Mouse (Mus musculus) G1E (cell line): Measurements from ENCODE around the gene Olfr1314. TPM values are rescaled to one million over a fixed set of nuclear protein-coding genes. Genes with fewer than 3 reads are reported as not detected.

Experiments used
- ATAC-seq: 2 replicates; pipeline ENCODE4 v1.8.0; 2016; ENCODE audit warnings: mild to moderate bottlenecking; ENCODE audit not compliant: insufficient number of reproducible peaks, poor library complexity, low FRiP score, severe bottlenecking; ENCODE audit errors: extremely low read depth
- DNase-seq: peaks from one replicate; pipeline ENCODE4 v3.0.0; 2012; ENCODE audit warnings: low spot score
- H3K27me3 ChIP-seq: 2 replicates; pipeline ENCODE4 v1.6.1; 2012; ENCODE audit warnings: mild to moderate bottlenecking, low read length, inconsistent platforms; ENCODE audit not compliant: insufficient read depth
- H3K36me3 ChIP-seq: replicated peaks from 2 replicates; pipeline ENCODE3; 2012; ENCODE audit warnings: mild to moderate bottlenecking, inconsistent platforms
- H3K4me1 ChIP-seq: 2 replicates; pipeline ENCODE4 v1.6.1; 2012; ENCODE audit warnings: low read depth, low read length, inconsistent platforms, mixed read lengths; ENCODE audit not compliant: insufficient read depth
- H3K4me3 ChIP-seq: 2 replicates; pipeline ENCODE4 v1.5.1; 2012; ENCODE audit warnings: low read depth, mild to moderate bottlenecking, inconsistent platforms, low read length, moderate library complexity, mixed read lengths
- H3K9me3 ChIP-seq: replicated peaks from 2 replicates; pipeline ENCODE4 v1.6.1; 2012; ENCODE audit warnings: inconsistent platforms
- CTCF ChIP-seq: IDR thresholded peaks from 2 replicates; pipeline ENCODE4 v1.5.1; 2012; ENCODE audit warnings: low read depth, low read length, inconsistent platforms, mixed read lengths
- GATA1 ChIP-seq: IDR thresholded peaks from 2 replicates; pipeline ENCODE4 v1.6.1; 2012; ENCODE audit warnings: borderline replicate concordance, low read length, inconsistent platforms, mixed read lengths
- GATA2 ChIP-seq: IDR thresholded peaks from 2 replicates; pipeline ENCODE4 v1.6.1; 2012; ENCODE audit warnings: low read depth, low read length, inconsistent platforms, borderline replicate concordance
- POLR2AphosphoS5 ChIP-seq: IDR thresholded peaks from 2 replicates; pipeline ENCODE4 v1.6.1; 2012; ENCODE audit warnings: low read depth, low read length, inconsistent platforms; ENCODE audit not compliant: insufficient replicate concordance
- TAL1 ChIP-seq: conservative IDR thresholded peaks from 2 replicates; pipeline ENCODE4 v1.6.1; 2012; ENCODE audit warnings: low read depth, low read length, inconsistent platforms, mixed read lengths
- polyA plus RNA-seq: library from polyadenylated mRNA; stranded (reverse); fragments of >175 nt; gene quantifications from 2 replicates; pipeline ENCODE4 v1.2.3, GENCODE M21; 2012
- total RNA-seq, 2 experiments: library from RNA; stranded (forward) in 1 of 2; stranded (reverse) in 1 of 2; fragments of 200-1000 nt in 1 of 2; fragments of >200 nt in 1 of 2; fragmentation: Nextera tagmentation in 1 of 2; gene quantifications; 2 replicates each; pipeline ENCODE4 v1.2.3; 2014 to 2017

The Olfr1314 gene
- not detected in 2 replicates for total RNA-seq (2014; fragmentation: Nextera tagmentation)
- 0.16 and 0.17 TPM in 2 replicates for total RNA-seq (2017)
- polyA plus RNA-seq: not detected in 2 replicates

GRCm38 (mm10) chr2:112096681-112097080 is at the start of gene Olfr1314:
Gene Olfr1314 (minus strand): TSS chr2:112096781.
- H3K4me3 ChIP-seq: no peak within 1 kb of the TSS
- no peak for DNase-seq
- H3K4me1 ChIP-seq: no peaks in the 10 kb centered on the region
- TF ChIP-seq GATA2: no peak
- no peak for TF ChIP-seq CTCF
- no peak for TF ChIP-seq GATA1
- TF ChIP-seq POLR2AphosphoS5: no peak
- TF ChIP-seq TAL1: no peak
- no peaks in the 10 kb centered on the region for H3K36me3 ChIP-seq
- no peak for ATAC-seq
- no peaks in the 10 kb centered on the region for H3K9me3 ChIP-seq
- H3K27me3 ChIP-seq: no peaks in the 10 kb centered on the region

DNA sequence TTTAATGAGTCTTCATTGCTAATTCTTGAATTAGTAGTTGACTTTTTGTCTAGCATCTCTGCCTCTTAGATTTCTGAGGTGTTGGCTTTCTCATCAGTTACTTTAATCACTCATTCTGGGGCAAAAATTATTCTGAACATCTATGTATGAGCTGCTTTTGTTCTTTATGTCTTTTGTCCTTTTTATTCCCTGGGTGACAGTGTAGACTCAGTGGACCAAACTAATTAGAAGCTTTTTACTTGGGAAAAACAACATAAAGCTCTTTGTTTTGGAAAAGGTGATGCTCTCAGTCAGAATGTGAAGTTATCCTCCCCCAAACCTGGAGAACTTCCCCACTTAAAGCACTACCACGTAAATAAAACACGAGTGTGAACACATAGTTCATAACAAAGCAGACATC is 43.4 kb upstream of the Olfr1314 start, which contains the start of gene Olfr1317:
Gene Olfr1317, plus strand, starts transcription at position 301 of the 400 bp plus-strand sequence.
- Histone ChIP-seq H3K4me3 (no peak within 1 kb of the TSS), H3K4me1 (no peaks in the 10 kb centered on the region), H3K36me3 (no peaks in the 10 kb centered on the region), H3K27me3 (no peaks in the 10 kb centered on the region), H3K9me3 (no peaks in the 10 kb centered on the region)
- ATAC-seq (no peak), DNase-seq (no peak)
- TF ChIP-seq GATA1 (no peak), POLR2AphosphoS5 (no peak), GATA2 (no peak), CTCF (no peak), TAL1 (no peak)

- DNase-seq: no peak
- TF ChIP-seq POLR2AphosphoS5 (no peak), TAL1 (no peak), CTCF (no peak), GATA2 (no peak), GATA1 (no peak)
- H3K36me3 ChIP-seq: no peaks in the 10 kb centered on the region
- no peak within 1 kb of the TSS for H3K4me3 ChIP-seq
- H3K4me1 ChIP-seq: no peaks in the 10 kb centered on the region
- no peaks in the 10 kb centered on the region for H3K27me3 ChIP-seq
- H3K9me3 ChIP-seq: no peaks in the 10 kb centered on the region
- no peak for ATAC-seq
Measured at GRCm38 (mm10) chr2:112134877-112135276, 38.3 kb upstream of the Olfr1314 start, which contains the start of gene Olfr1316. Gene Olfr1316 (minus strand): TSS chr2:112134977.

GRCm38 (mm10) chr2:112115340-112115739 is 18.8 kb upstream of the Olfr1314 start, which contains the start of gene Olfr1315-ps1:
Gene Olfr1315-ps1 (minus strand): TSS chr2:112115440.
- no peaks in the 10 kb centered on the region for H3K4me1 ChIP-seq
- TF ChIP-seq CTCF: no peak
- DNase-seq (no peak), ATAC-seq (no peak)
- no peaks in the 10 kb centered on the region for H3K9me3 ChIP-seq
- H3K36me3 ChIP-seq: no peaks in the 10 kb centered on the region
- no peak within 1 kb of the TSS for H3K4me3 ChIP-seq
- no peaks in the 10 kb centered on the region for H3K27me3 ChIP-seq

DNA sequence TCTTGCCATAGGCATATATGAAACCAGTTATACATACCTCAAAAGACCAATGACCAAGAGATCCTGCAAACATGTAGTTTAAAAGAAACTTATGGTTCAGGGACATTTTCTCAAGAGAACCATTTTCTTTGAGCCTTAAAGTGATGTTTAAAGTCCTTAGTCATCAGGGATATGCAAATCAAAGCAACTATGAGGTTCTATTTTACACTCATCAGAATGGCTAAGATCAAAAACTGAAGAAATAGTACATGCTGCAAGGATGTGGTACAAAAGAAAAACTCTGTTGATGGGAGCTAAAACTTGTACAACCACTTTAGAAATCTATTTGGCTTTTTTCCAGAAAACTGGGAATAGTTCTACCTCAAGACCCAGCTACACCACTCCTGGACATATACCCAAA is 18.8 kb downstream of the Olfr1314 start, which contains the start of gene Olfr1313:
Gene Olfr1313, minus strand, starts transcription at position 101 of the 400 bp plus-strand sequence.
- DNase-seq (no peak), ATAC-seq (no peak)
- no peaks in the 10 kb centered on the region for H3K9me3 ChIP-seq
- TF ChIP-seq GATA1 (no peak), CTCF (no peak), TAL1 (no peak), GATA2 (no peak), POLR2AphosphoS5 (no peak)
- H3K36me3 ChIP-seq: no peaks in the 10 kb centered on the region
- H3K4me1 ChIP-seq: no peaks in the 10 kb centered on the region
- no peaks in the 10 kb centered on the region for H3K27me3 ChIP-seq
- H3K4me3 ChIP-seq: no peak within 1 kb of the TSS

- H3K9me3 ChIP-seq: no peaks in the 10 kb centered on the region
- TF ChIP-seq TAL1 (no peak), GATA1 (no peak), POLR2AphosphoS5 (no peak), CTCF (no peak), GATA2 (no peak)
- no peak for DNase-seq
- H3K4me3 ChIP-seq: no peak within 1 kb of the TSS
- no peaks in the 10 kb centered on the region for H3K27me3 ChIP-seq
- no peak for ATAC-seq
- H3K36me3 ChIP-seq: no peaks in the 10 kb centered on the region
- H3K4me1 ChIP-seq: no peaks in the 10 kb centered on the region
Measured at GRCm38 (mm10) chr2:112050138-112050537, 46.4 kb downstream of the Olfr1314 start, which contains the start of gene Olfr1312. Gene Olfr1312 (minus strand): TSS chr2:112050238.

Other genes starting within 250 kb of the Olfr1314 start
- not detected in 2 replicates for gene Olfr1305, start 219.6 kb downstream of the Olfr1314 start, total RNA-seq (2014; fragmentation: Nextera tagmentation)
- gene Olfr1305, start 219.6 kb downstream of the Olfr1314 start, total RNA-seq (2017): 0.16 and 0.35 TPM in 2 replicates
- gene Olfr1305, start 219.6 kb downstream of the Olfr1314 start, polyA plus RNA-seq: not detected in 2 replicates
- not detected in 2 replicates for gene Olfr1306, start 180.5 kb downstream of the Olfr1314 start, total RNA-seq (2014; fragmentation: Nextera tagmentation)
- gene Olfr1306, start 180.5 kb downstream of the Olfr1314 start, total RNA-seq (2017): 0.11 TPM in 1 of 2 replicates, not detected in the other
- gene Olfr1306, start 180.5 kb downstream of the Olfr1314 start, polyA plus RNA-seq: not detected in 2 replicates
- not detected in 2 replicates for gene Olfr1307, start 147.3 kb downstream of the Olfr1314 start, total RNA-seq (2014; fragmentation: Nextera tagmentation)
- 0.06 and 0.11 TPM in 2 replicates for gene Olfr1307, start 147.3 kb downstream of the Olfr1314 start, total RNA-seq (2017)
- gene Olfr1307, start 147.3 kb downstream of the Olfr1314 start, polyA plus RNA-seq: not detected in 2 replicates
- not detected in 2 replicates for gene Olfr1308, start 131.8 kb downstream of the Olfr1314 start, total RNA-seq (2014; fragmentation: Nextera tagmentation)
- 0.27 TPM in 1 of 2 replicates, not detected in the other for gene Olfr1308, start 131.8 kb downstream of the Olfr1314 start, total RNA-seq (2017)
- not detected in 2 replicates for gene Olfr1308, start 131.8 kb downstream of the Olfr1314 start, polyA plus RNA-seq
- gene Olfr1309, start 106.5 kb downstream of the Olfr1314 start, total RNA-seq (2014; fragmentation: Nextera tagmentation): not detected in 2 replicates
- gene Olfr1309, start 106.5 kb downstream of the Olfr1314 start, total RNA-seq (2017): 0.05 and 0.06 TPM in 2 replicates
- gene Olfr1309, start 106.5 kb downstream of the Olfr1314 start, polyA plus RNA-seq: not detected in 2 replicates
- not detected in 2 replicates for gene Olfr1310, start 84.1 kb downstream of the Olfr1314 start, total RNA-seq (2014; fragmentation: Nextera tagmentation)
- gene Olfr1310, start 84.1 kb downstream of the Olfr1314 start, total RNA-seq (2017): under 0.01 TPM in 1 of 2 replicates, not detected in the other
- gene Olfr1310, start 84.1 kb downstream of the Olfr1314 start, polyA plus RNA-seq: not detected in 2 replicates
- not detected in 2 replicates for gene Olfr1311, start 72.4 kb downstream of the Olfr1314 start, total RNA-seq (2014; fragmentation: Nextera tagmentation)
- 0.12 and 0.16 TPM in 2 replicates for gene Olfr1311, start 72.4 kb downstream of the Olfr1314 start, total RNA-seq (2017)
- gene Olfr1311, start 72.4 kb downstream of the Olfr1314 start, polyA plus RNA-seq: not detected in 2 replicates
- not detected in 2 replicates for gene Olfr1312, start 46.5 kb downstream of the Olfr1314 start, total RNA-seq (2014; fragmentation: Nextera tagmentation)
- gene Olfr1312, start 46.5 kb downstream of the Olfr1314 start, total RNA-seq (2017): 0.11 and 0.23 TPM in 2 replicates
- gene Olfr1312, start 46.5 kb downstream of the Olfr1314 start, polyA plus RNA-seq: not detected in 2 replicates
- gene Olfr1313, start 18.9 kb downstream of the Olfr1314 start, total RNA-seq (2014; fragmentation: Nextera tagmentation): not detected in 2 replicates
- gene Olfr1313, start 18.9 kb downstream of the Olfr1314 start, total RNA-seq (2017): 0.11 and 0.12 TPM in 2 replicates
- not detected in 2 replicates for gene Olfr1313, start 18.9 kb downstream of the Olfr1314 start, polyA plus RNA-seq
- gene Olfr1315-ps1, start 18.7 kb upstream of the Olfr1314 start, total RNA-seq (2014; fragmentation: Nextera tagmentation): not detected in 2 replicates
- gene Olfr1315-ps1, start 18.7 kb upstream of the Olfr1314 start, total RNA-seq (2017): not detected in 2 replicates
- not detected in 2 replicates for gene Olfr1315-ps1, start 18.7 kb upstream of the Olfr1314 start, polyA plus RNA-seq
- gene Olfr1316, start 38.2 kb upstream of the Olfr1314 start, total RNA-seq (2014; fragmentation: Nextera tagmentation): not detected in 2 replicates
- 0.06 and 0.11 TPM in 2 replicates for gene Olfr1316, start 38.2 kb upstream of the Olfr1314 start, total RNA-seq (2017)
- not detected in 2 replicates for gene Olfr1316, start 38.2 kb upstream of the Olfr1314 start, polyA plus RNA-seq
- not detected in 2 replicates for gene Olfr1317, start 43.5 kb upstream of the Olfr1314 start, total RNA-seq (2014; fragmentation: Nextera tagmentation)
- gene Olfr1317, start 43.5 kb upstream of the Olfr1314 start, total RNA-seq (2017): 0.12 TPM in 1 of 2 replicates, not detected in the other
- not detected in 2 replicates for gene Olfr1317, start 43.5 kb upstream of the Olfr1314 start, polyA plus RNA-seq
- not detected in 2 replicates for gene Olfr1318, start 57.4 kb upstream of the Olfr1314 start, total RNA-seq (2014; fragmentation: Nextera tagmentation)
- 0.12 and 0.16 TPM in 2 replicates for gene Olfr1318, start 57.4 kb upstream of the Olfr1314 start, total RNA-seq (2017)
- gene Olfr1318, start 57.4 kb upstream of the Olfr1314 start, polyA plus RNA-seq: not detected in 2 replicates
- 20.2 and 24.4 TPM in 2 replicates for gene Lpcat4, start 142.7 kb upstream of the Olfr1314 start, total RNA-seq (2014; fragmentation: Nextera tagmentation)
- 2.4 and 3.0 TPM in 2 replicates for gene Lpcat4, start 142.7 kb upstream of the Olfr1314 start, total RNA-seq (2017)
- gene Lpcat4, start 142.7 kb upstream of the Olfr1314 start, polyA plus RNA-seq: 52.9 and 54.2 TPM in 2 replicates
- not detected in 2 replicates for gene Nutm1, start 162.5 kb upstream of the Olfr1314 start, total RNA-seq (2014; fragmentation: Nextera tagmentation)
- gene Nutm1, start 162.5 kb upstream of the Olfr1314 start, total RNA-seq (2017): 0.11 and 0.17 TPM in 2 replicates
- 0.04 TPM in 1 of 2 replicates, not detected in the other for gene Nutm1, start 162.5 kb upstream of the Olfr1314 start, polyA plus RNA-seq
- 53.1 and 66.1 TPM in 2 replicates for gene Nop10, start 165.1 kb upstream of the Olfr1314 start, total RNA-seq (2014; fragmentation: Nextera tagmentation)
- gene Nop10, start 165.1 kb upstream of the Olfr1314 start, total RNA-seq (2017): 240 and 329 TPM in 2 replicates
- 34.4 and 34.5 TPM in 2 replicates for gene Nop10, start 165.1 kb upstream of the Olfr1314 start, polyA plus RNA-seq
- 55.2 and 55.9 TPM in 2 replicates for gene Slc12a6, start 169.0 kb upstream of the Olfr1314 start, total RNA-seq (2014; fragmentation: Nextera tagmentation)
- 46.6 and 50.5 TPM in 2 replicates for gene Slc12a6, start 169.0 kb upstream of the Olfr1314 start, total RNA-seq (2017)
- gene Slc12a6, start 169.0 kb upstream of the Olfr1314 start, polyA plus RNA-seq: 3.3 and 4.2 TPM in 2 replicates
- not detected in 2 replicates for gene Gm21985, start 169.5 kb upstream of the Olfr1314 start, total RNA-seq (2014; fragmentation: Nextera tagmentation)
- 0.16 and 0.64 TPM in 2 replicates for gene Gm21985, start 169.5 kb upstream of the Olfr1314 start, total RNA-seq (2017)
- gene Gm21985, start 169.5 kb upstream of the Olfr1314 start, polyA plus RNA-seq: not detected in 2 replicates